Mouse (Mus musculus) midbrain, embryonic 10.5 days (tissue): ENCODE data around the gene Zbtb46. TPM values are rescaled to one million over a fixed set of nuclear protein-coding genes. Genes with fewer than 3 reads are reported as not detected.
"Not testable (repeated sequence)": the region's sequence is repeated elsewhere in the genome, so short reads cannot be mapped to it uniquely, and the experiment has no call there.

ENCODE experiments used
- DNase-seq: peaks from one replicate; pipeline ENCODE4 v3.0.0-alpha.2; 2017; ENCODE audit warnings: low spot score
- H3K27ac ChIP-seq: fragments of 300-500 bp; sonication (generic); replicated peaks from 2 replicates; pipeline ENCODE4 v1.5.1; 2016; ENCODE audit warnings: mild to moderate bottlenecking
- H3K27me3 ChIP-seq: fragments of 300-500 bp; sonication (generic); 2 replicates; pipeline ENCODE4 v1.6.1; 2016; ENCODE audit warnings: low read depth, mild to moderate bottlenecking; ENCODE audit not compliant: poor library complexity, severe bottlenecking
- H3K36me3 ChIP-seq: fragments of 300-500 bp; sonication (generic); 2 replicates; pipeline ENCODE4 v1.6.1; 2016; ENCODE audit warnings: mild to moderate bottlenecking, moderate library complexity
- H3K4me1 ChIP-seq: fragments of 300-500 bp; sonication (generic); 2 replicates; pipeline ENCODE4 v1.6.1; 2016
- H3K4me3 ChIP-seq: fragments of 300-500 bp; sonication (generic); 2 replicates; pipeline ENCODE4 v1.5.1; 2016; ENCODE audit warnings: mild to moderate bottlenecking, moderate library complexity
- H3K9me3 ChIP-seq: fragments of 300-500 bp; sonication (generic); replicated peaks from 2 replicates; pipeline ENCODE4 v1.6.1; 2016; ENCODE audit warnings: mild to moderate bottlenecking
- WGBS: fragments of 180-500 bp; shearing (Covaris S2); methylation state at CpG from one replicate; pipeline ENCODE4 v1.1.7; 2016; 5-methylcytosine and 5-hydroxymethylcytosine counted together
- polyA plus RNA-seq: library from polyadenylated mRNA; unstranded; fragments of >200 nt; fragmentation: Nextera tagmentation; extraction: Ambion mirVana; gene quantifications from 2 replicates; pipeline ENCODE4 v1.2.1, GENCODE M21; 2016

Zbtb46 gene
- 16.8 and 19.0 TPM in 2 replicates for polyA plus RNA-seq

DNA sequence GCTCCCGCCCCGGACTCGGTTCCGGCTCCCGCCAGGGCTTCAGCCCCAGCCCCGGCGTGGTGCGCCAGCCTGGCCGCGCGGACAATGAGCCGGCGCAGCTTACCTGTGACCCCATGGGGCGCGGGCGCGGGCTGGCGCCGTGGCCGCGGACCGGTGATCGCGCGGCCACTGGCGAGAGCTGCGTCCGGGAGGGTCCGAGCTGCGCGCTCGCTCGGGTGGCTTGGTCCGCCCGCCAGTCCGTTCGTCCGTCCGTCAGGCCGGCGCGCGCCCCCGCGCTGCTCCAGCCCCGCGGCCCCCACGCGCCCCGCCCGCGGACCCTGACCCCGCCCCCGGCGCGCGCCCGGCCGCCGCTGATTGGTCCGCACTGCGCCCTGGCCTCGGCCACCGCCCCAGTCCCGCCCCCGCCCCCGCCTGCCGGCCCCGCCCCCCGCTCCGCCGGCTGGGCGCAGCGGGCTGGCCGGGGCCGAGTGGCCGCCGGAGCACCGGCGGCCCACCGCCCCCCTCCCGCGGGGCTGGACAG, at the start of gene Zbtb46:
Gene Zbtb46, minus strand, starts transcription at position 274 of the 520 bp plus-strand sequence.
- H3K36me3 ChIP-seq = no peaks in the 10 kb centered on the region
- peak within 1 kb of the TSS; percentile 94 for H3K4me3 ChIP-seq
- H3K27me3 ChIP-seq = peaks cover 40% of the 10 kb centered on the region
- H3K9me3 ChIP-seq = no peaks in the 10 kb centered on the region
- H3K4me1 ChIP-seq = peaks cover 46% of the 10 kb centered on the region
- WGBS = 2% methylated on average over 73 of the region's 83 CpGs
- peak within 1 kb of the TSS; percentile 91 for H3K27ac ChIP-seq
- peak; percentile 88 for DNase-seq

DNA sequence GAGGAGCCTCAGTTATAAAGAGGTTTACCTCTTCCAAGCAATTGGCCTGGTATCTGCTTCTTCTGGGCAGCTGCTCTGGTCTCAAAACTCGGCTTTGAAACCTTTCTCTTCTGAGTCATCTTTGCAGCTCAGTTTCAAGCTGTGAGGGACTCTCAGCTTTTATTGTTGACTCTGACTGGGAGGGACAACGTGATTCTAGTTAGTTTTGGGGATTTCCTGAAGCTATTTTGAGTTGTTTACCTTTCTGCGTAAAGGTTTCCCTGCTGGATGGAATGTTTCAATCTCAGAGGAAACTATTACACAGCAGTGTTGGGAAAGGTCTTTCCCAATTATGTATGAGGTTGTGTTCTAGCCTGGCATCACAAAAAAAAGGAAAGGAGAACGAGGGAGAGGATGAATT, 39.4 kb upstream of the Zbtb46 start:
- H3K36me3 ChIP-seq = peaks cover 44% of the 10 kb centered on the region
- no peak overlapping the region for H3K27ac ChIP-seq
- H3K4me1 ChIP-seq = peaks cover 19% of the 10 kb centered on the region
- H3K27me3 ChIP-seq = no peaks in the 10 kb centered on the region
- no peaks in the 10 kb centered on the region for H3K9me3 ChIP-seq
- DNase-seq = no peak
- peak overlapping the region; percentile 91; the same call in 1 of the 2 replicates for H3K4me3 ChIP-seq
- 81% methylated on average over 4 of the region's 4 CpGs for WGBS

DNA sequence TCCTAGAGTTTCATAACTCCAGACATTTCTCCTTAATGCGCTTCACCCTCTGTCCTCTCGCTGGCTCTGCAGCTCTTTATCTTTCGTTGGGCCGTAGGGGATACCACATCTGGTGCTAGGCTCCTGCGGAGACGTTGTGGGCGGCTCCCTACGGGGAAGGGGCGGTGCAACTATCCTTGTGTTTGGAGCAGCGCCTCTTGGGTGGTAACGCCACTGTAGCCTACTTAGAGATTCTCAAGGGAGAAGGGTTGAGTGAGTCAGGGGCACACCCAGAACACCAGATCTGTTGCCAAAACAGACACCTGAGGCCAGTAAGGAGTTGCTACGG, 38.3 kb upstream of the Zbtb46 start:
- peak; percentile 53 for DNase-seq

DNA sequence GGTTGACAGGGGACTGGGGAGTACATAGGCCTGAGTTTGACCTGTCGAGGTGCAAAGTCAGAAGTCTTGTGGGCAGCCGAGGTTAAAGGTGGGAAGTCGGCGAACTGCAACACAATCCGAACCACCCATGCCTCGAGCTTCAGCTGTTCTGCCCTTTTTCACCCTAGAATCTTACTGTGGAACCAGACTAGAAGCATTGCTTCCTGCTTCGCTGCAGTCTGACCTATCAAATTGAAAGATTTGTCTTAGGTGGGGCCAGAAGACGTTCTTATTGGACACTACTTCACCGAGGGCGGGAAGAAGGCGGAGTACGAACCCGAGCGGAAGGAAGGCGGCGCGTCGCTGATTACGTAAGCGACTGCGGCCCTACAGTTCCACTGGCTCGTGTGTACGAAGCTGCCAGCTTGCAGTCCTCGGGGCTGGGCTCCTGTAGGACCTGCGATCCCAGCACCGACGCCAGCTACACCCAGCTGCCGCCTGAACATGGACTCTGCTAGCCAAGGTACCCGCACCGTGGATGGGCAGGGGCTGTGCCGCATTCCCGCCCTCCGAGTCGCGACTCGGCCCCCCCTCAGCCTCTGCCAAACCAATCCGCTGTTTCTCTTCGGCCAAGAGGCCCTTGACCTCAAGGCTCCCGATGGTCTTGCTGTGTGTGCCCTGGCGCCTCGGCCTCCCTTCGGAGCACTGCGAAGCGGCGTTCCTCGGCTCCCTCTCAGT, 37.8 kb upstream of the Zbtb46 start, which contains the start of gene Tpd52l2:
Gene Tpd52l2, plus strand, starts transcription at position 312 of the 717 bp plus-strand sequence.
- H3K9me3 ChIP-seq = no peaks in the 10 kb centered on the region
- peak; percentile 94 for DNase-seq
- peak within 1 kb of the TSS; percentile 91 for H3K4me3 ChIP-seq
- WGBS = under 1% methylated on average over 46 of the region's 46 CpGs
- H3K27me3 ChIP-seq = no peaks in the 10 kb centered on the region
- peaks cover 21% of the 10 kb centered on the region for H3K4me1 ChIP-seq
- H3K27ac ChIP-seq = peak within 1 kb of the TSS; percentile 92
- H3K36me3 ChIP-seq = peaks cover 28% of the 10 kb centered on the region

More for the DNA sequence above, 38.3 kb upstream of the Zbtb46 start:
- H3K27me3 ChIP-seq = no peaks in the 10 kb centered on the region
- under 1% methylated on average over 12 of the region's 12 CpGs for WGBS
- peaks cover 33% of the 10 kb centered on the region for H3K36me3 ChIP-seq
- peak overlapping the region; percentile 92 for H3K27ac ChIP-seq
- H3K9me3 ChIP-seq = no peaks in the 10 kb centered on the region
- peaks cover 19% of the 10 kb centered on the region for H3K4me1 ChIP-seq
- peak overlapping the region; percentile 91 for H3K4me3 ChIP-seq

DNA sequence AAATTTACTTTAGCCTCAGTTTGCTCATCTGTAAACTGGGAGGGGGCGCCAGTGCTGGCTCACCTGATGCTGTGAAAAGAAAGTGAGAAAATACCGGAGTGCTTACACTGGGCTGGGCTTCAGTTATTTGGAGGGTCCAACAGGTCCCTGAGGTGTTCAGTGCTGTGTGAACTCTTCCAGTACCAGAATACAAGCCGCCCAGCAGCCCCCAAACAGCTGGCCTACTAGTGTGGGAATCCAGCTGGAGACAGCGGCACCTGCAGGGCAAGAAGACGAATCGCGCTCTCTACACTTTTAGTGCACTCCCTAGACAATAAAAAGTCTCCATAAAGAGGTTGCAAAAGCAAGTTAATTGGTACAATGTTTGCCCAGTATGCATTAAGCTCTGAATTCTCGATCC, 37.1 kb upstream of the Zbtb46 start:
- peak; percentile 59 for DNase-seq
- WGBS = 14% methylated on average over 8 of the region's 8 CpGs
- Histone ChIP-seq H3K36me3 (peaks cover 21% of the 10 kb centered on the region), H3K27ac (peak overlapping the region; percentile 92), H3K4me3 (peak overlapping the region; percentile 91), H3K4me1 (peaks cover 24% of the 10 kb centered on the region), H3K9me3 (no peaks in the 10 kb centered on the region), H3K27me3 (no peaks in the 10 kb centered on the region)

DNA sequence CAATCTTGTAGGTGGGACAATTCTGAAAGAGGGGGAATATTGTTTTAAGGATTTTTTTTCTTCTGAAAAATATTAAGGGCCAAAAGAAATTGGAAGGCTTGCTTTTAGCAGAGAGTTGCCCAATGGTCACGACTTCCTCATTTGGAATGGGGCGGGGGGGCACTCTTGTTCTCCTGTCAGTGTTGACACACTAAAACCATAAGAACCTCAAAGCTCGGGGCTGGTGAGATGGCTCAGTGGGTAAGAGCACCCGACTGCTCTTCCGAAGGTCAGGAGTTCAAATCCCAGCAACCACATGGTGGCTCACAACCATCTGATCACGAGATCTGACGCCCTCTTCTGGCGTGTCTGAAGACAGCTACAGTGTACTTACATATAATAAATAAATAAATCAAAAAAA, 36.6 kb upstream of the Zbtb46 start:
- Histone ChIP-seq H3K4me1 (peaks cover 24% of the 10 kb centered on the region), H3K36me3 (peaks cover 16% of the 10 kb centered on the region), H3K4me3 (peak overlapping the region; percentile 91; the same call in 1 of the 2 replicates)
- H3K27ac ChIP-seq, H3K27me3 ChIP-seq, H3K9me3 ChIP-seq, DNase-seq: not testable (repeated sequence)
- WGBS = 65% methylated on average over 8 of the region's 8 CpGs

DNA sequence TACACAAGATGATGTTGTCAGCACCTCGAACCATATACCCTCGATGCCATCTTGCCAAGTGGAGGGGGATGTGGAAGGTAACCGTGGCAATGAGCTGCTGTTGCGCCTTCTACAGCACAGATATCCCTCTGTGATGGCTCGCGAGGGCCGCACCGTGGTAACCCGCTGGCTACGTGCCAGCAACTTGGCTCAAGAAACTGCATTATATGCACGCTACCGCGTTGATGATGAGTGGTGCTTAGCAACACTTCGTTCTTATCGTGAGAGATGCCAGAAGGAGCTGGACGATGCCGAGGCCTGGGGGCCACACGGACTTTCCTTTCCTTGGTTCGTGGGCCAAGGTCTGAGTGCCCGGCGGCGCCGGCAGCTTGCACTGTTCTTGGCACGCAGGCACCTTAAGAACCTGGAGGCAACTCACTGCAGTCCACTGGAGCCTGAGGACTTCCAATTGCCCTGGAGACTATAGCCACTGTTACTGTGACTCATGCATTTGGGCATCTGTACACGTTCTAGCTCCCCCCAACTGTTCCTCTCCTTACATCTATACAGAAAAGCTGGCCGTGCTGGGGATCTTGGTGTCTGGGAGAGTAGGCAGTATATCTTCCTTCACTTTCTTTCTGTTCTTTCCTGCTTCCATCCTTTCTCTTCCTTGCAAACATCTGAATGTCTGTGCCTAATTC, 35.2 kb upstream of the Zbtb46 start:
- no peak overlapping the region for H3K4me3 ChIP-seq
- H3K27me3 ChIP-seq = no peaks in the 10 kb centered on the region
- peaks cover 24% of the 10 kb centered on the region for H3K4me1 ChIP-seq
- H3K9me3 ChIP-seq = no peaks in the 10 kb centered on the region
- H3K36me3 ChIP-seq = peaks cover 2% of the 10 kb centered on the region; the same call in 1 of the 2 replicates
- DNase-seq = no peak
- H3K27ac ChIP-seq = no peak overlapping the region
- WGBS = 83% methylated on average over 26 of the region's 26 CpGs

DNA sequence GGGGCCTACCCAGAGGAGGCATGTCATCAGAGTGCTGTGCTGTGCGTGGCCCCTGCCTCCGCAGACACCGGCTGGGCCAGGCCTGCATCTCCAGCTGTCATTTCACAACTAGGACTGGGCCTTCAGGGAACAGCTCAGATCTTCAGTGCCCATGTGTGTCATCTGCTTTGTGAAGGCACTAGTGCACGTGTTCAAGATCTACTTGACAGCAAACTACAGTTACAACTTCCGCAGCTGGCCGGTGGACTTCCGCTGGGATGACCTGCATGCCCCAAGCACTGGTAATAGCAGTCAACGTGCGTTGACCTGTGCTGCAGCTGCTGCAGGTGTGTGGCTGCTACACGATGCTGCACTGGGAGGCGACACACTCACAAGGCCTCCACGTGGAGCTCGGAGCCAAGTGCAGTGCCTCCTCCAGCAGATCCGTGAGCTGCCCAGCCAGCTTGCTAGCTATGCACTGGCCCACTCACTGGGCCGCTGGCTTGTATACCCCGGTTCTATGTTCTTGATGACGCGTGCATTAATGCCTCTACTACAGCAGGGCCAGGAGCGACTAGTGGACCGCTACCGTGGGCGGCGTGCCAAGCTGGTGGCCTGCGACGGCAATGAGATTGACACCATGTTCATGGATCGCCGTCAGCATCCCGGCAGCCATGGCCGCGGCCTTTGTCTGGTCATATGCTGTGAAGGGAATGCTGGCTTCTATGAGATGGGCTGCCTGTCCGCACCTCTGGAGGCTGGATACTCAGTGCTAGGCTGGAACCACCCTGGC, 34.1 kb upstream of the Zbtb46 start, which contains the start of gene Abhd16b:
Gene Abhd16b, plus strand, starts transcription at position 51 of the 772 bp plus-strand sequence.
- Histone ChIP-seq H3K9me3 (no peaks in the 10 kb centered on the region), H3K4me3 (no peak within 1 kb of the TSS), H3K36me3 (no peaks in the 10 kb centered on the region), H3K27ac (no peak within 1 kb of the TSS), H3K4me1 (peaks cover 22% of the 10 kb centered on the region), H3K27me3 (no peaks in the 10 kb centered on the region)
- DNase-seq = no peak
- 87% methylated on average over 31 of the region's 31 CpGs for WGBS

DNA sequence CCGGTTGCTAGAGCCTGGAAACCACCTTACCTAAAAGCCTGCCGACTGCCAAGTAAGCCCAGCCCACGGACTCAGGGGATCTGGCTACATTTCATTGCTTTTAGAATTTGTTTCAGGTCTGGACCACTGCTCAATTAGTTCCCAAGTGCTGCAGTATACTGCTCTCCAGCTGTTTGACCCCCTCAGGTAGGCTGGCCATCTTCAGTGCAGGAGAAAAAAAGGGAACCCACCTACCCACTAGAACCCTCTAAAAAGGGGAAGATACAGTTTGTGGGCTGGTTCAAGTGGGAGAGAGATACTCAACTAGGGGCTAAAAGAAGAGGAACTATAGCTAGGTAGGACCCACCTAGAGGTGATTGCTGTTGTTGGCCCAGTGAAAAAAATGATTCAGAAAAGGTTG, 33.0 kb upstream of the Zbtb46 start:
- DNase-seq = no peak
- Histone ChIP-seq H3K9me3 (no peaks in the 10 kb centered on the region), H3K27ac (no peak overlapping the region), H3K27me3 (no peaks in the 10 kb centered on the region), H3K4me3 (no peak overlapping the region), H3K4me1 (peaks cover 19% of the 10 kb centered on the region), H3K36me3 (no peaks in the 10 kb centered on the region)
- WGBS = 57% methylated on average over 3 of the region's 3 CpGs

DNA sequence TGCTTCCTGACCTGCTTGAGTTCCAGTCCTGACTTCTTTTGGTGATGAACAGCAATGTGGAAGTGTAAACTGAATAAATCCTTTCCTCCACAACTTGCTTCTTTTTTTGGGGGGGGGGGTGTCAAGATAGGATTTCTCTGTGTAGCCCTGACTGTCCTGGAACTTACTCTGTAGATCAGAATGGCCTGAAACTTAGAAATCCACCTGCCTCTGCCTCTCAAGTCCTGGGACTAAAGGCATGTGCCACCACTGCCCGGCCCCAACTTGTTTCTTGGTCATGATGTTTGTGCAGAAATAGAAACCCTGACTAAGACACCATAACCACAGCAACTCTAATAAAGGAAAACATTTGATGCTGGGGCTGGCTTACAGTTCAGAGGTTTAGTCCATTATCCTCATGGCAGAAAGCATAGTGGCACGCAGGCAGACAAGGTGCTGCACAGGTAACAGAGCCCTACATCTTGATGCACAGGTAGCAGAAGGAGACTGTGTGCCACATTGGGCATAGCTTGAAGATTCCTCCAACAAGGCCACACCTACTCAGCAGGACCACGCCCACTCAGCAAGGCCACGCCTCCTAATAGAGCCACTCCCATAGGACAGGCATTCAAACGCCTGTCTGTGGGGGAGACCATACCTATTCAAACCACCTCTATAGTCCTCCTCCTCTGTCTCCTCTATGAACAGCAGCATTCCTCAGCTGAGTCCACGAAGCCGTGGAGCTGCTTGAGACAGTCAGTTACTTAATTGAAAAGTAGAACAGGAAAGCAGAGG, 32.4 kb upstream of the Zbtb46 start:
- H3K4me1 ChIP-seq = peaks cover 19% of the 10 kb centered on the region
- no peak for DNase-seq
- 30% methylated on average over 7 of the region's 7 CpGs for WGBS

DNA sequence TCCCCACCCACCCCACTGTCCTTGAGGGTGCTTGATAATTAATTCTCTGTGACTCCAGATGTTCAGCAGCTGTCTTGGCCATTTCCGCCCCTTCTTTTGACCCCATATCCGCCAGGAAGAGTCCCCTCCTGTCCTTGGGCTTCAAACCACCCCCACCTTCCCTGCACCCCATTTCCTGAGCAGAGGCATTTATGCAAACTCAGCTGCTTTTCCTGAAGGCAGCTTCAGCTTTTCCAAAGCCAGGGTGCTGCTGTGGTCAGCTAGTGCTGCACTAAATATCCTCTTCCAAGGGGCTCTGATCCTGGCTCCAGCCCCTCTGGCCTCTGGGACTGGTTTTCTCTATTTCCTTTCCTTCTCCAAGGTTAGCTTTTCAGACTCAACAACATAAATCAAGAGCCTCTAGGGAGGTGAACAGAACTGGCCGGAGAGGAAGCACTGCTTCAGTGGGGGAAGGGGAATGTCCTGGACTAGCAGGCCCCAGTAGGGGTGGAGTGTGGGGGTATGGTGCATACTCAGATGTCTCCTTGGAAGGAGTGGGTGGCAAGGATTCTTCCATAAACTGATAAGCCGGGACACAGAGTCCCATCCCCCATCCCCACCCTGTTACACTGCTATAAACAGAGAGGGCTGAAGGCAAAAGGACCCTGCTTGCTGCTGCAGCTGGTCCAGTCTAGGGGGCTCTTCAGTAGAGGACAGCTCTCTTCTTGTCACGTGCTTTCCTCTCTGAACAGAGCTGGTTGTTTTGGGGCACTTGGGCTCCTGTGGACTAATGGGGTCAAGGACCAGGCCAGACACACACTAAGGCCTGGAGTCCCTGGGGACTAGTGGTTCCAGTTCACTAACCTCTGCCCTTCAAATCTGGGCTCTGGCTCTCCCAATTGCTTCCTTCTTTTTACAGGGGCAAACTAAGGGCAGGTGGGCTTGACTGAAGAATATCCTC, 28.4 kb upstream of the Zbtb46 start:
- no peak overlapping the region for H3K4me3 ChIP-seq
- peaks cover 17% of the 10 kb centered on the region for H3K4me1 ChIP-seq
- WGBS = 41% methylated on average over 5 of the region's 5 CpGs
- peak overlapping the region; percentile 40; the same call in 1 of the 2 replicates for H3K27ac ChIP-seq
- DNase-seq = no peak
- no peaks in the 10 kb centered on the region for H3K27me3 ChIP-seq
- no peaks in the 10 kb centered on the region for H3K36me3 ChIP-seq
- H3K9me3 ChIP-seq = no peaks in the 10 kb centered on the region

More for the DNA sequence above, 32.4 kb upstream of the Zbtb46 start:
- no peaks in the 10 kb centered on the region for H3K36me3 ChIP-seq
- H3K27ac ChIP-seq = no peak overlapping the region
- H3K4me3 ChIP-seq = no peak overlapping the region
- no peaks in the 10 kb centered on the region for H3K27me3 ChIP-seq
- no peaks in the 10 kb centered on the region for H3K9me3 ChIP-seq
